Mouse (Mus musculus) left cerebral cortex, adult 9 months (tissue): ENCODE measurements at regions not wholly inside any gene's neighbourhood (a gene's known extent, or its start where the extent isn't known, plus 50 kb on each side); places are given as distances from the start of the nearest gene placed in this dataset.

Experiments
- DNase-seq, 2 experiments: peaks; one replicate each; pipeline ENCODE4 v3.0.0; 2022; ENCODE audit warnings: low spot score in 2 of 2

DNA sequence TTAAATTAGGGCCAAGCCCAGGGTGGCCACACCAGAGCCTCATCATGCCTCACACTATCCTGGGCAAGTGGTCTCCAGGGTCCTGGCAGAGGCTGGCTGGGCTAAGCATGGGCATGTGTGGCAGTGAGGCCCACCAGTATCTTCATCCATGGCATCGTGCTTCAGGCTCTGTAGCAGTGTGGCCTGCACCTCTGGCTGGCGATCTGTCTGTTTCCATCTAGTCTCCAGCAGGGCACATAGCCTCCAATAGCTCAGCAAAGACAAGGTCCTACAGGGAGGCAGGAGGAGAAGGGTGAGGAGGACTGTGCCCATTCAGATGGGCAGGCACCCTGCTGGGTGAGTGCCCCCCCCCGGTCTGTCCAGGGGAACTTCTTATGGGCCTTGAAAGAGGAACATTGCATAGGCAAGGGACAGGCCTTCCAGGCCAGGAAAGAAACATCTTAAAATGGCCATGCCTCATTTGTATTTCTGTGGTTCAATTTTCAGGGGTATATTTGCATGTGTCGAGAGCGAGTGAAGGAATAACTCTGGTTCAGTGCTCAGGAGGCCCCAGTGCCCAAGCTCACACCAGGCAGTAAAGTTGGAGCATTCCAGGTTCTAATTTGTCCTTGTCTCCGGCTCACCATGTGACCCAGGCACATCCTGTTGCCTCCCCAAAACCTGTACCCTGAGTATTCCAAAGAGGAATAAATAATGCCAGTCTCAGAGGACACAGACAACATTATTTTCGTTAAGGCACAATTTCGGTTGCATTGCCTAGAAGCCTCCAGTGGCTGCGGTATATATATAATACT is 60.4 kb upstream of the Ppara start:
- no peak for DNase-seq

DNA sequence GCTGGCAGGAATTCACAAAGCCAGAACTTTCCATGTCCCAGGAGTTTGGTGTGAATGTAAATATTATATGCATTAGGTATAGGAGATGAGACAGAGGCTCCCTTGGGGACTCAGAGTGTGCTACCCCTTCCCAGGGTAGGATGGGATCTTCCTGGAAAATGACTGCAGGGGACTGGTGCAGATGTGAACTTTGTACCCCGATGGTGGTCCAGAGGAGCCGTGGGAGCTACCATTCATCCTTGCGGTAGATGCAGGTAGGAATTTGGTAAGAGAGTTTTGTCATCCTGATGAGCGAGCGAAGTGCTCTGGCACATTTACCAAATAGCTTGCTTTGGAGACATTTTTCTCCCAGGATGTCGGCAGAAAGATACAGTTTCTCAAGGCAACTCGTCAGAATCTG is 59.7 kb upstream of the Ppara start:
- DNase-seq: no peak

- DNase-seq: no peak
Observed at GRCm38 (mm10) chr15:85675736-85676135, 59.0 kb upstream of the Ppara start.

- DNase-seq: no peak
Observed at GRCm38 (mm10) chr15:85676156-85676555, 58.6 kb upstream of the Ppara start.

DNA sequence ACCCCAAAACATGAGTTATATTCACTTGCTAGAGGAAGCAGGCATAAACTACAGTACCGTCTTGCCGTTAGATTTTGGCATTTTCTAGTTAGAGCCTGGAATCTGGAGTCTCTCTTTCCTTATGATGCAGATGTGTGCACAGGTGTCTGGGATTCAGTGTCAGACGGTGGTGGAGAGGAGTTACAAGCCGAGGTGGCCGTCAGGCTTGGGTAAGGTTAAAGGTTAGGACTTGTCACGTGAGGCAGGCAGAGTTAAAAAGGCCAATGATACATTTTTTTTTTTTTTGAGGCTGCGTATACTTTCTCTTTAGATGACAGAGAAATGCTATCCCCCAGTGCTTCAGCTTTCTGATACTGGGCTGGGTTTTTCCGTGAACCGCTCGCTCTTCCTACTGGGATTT is 57.9 kb upstream of the Ppara start:
- DNase-seq: no peak

- no peak for DNase-seq
Observed at GRCm38 (mm10) chr15:85677381-85677780, 57.4 kb upstream of the Ppara start.

DNA sequence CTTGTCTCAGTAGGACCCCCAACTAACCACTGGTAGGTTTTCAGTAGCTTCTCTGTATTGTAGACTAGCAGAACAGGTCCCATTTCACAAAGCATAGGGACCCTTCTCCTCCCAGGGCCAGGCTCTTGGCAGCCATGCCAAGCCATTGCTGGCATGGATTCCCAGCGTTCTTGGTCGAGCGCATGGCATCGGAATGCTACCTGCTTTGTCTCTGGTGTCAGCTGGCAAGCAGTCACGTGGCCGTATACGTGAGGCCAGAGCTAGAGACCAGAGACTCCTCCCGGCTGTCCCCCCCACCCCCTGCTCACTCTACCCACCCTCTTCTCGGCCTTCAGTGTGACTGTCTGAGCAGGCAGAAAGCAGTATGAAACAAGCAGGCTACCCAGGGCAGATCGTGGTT is 56.9 kb upstream of the Ppara start:
- peak in 1 of 2 experiments; percentile 76 for DNase-seq

- no peak for DNase-seq
Observed at GRCm38 (mm10) chr15:85678351-85678895, 56.4 kb upstream of the Ppara start.

- DNase-seq: no peak
Observed at GRCm38 (mm10) chr15:85678981-85679708, 55.6 kb upstream of the Ppara start.

DNA sequence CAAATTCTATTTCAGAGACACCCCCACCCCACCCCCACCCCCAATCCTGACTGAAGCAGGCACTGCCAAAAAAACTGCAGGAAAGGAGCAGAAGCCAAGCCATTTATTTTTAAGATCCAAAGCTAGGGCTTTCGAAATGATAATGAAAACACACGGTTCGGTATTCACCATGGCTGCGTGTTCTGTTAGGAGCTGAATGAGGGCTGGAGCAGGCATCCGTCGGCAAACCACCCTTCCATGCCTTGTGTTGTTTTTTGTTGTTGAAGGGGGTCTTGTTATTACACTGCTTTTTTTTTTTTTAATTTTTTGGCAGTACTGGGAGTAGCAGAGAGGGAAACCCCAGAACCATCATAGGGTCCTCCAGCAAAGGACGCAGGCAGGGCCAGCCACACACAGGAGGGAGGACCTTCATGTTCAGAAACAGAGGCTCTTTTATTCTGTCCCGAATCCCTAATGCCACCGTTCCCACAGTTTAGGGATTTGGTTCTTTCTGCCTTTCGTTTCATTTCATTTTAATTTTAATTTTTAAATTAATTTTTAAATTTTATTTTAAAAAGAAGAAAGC is 54.8 kb upstream of the Ppara start:
- no peak for DNase-seq

- DNase-seq: no peak
Observed at GRCm38 (mm10) chr15:85680460-85681224, 54.1 kb upstream of the Ppara start.

DNA sequence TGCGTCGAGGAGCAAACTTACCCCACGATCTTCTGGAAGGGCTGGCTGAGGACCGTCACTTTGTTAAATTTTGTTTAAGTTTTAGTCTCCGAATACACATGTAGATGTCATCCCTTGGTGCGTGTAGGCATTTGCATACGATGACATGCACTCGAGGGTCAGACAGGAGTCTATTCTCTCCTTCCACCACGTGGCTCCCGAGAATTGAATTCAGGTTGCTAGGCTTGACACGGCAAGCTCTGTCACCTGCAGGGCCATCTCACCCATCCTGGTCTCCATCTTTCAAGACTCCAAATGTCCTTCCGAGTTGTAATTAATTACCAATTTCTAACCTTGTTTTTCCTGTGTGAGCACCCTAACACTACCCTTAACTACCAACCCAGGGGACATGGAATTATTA is 52.7 kb upstream of the Ppara start:
- no peak for DNase-seq

DNA sequence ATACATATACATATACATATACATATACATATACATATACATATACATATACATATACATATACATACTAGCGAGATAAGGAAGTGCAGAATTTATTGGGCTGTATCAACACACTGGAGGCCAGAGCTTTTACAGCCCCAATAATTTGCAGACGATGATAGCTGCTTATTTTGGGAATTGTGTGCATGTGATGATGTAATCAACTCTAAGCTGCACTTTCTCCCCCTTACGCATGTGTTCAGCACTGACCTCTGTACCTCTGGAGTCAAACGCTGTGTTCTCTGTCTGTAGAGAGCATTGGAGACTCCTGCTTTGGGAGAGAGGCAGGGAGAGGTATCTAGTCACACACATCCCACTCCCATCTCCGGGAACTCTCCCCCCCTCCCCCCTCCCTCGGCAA is 52.0 kb upstream of the Ppara start:
- DNase-seq: no peak

GRCm38 (mm10) chr15:85683271-85683670 is 51.5 kb upstream of the Ppara start:
- DNase-seq: no peak

GRCm38 (mm10) chr15:85683716-85684115 is 51.1 kb upstream of the Ppara start:
- no peak for DNase-seq

DNA sequence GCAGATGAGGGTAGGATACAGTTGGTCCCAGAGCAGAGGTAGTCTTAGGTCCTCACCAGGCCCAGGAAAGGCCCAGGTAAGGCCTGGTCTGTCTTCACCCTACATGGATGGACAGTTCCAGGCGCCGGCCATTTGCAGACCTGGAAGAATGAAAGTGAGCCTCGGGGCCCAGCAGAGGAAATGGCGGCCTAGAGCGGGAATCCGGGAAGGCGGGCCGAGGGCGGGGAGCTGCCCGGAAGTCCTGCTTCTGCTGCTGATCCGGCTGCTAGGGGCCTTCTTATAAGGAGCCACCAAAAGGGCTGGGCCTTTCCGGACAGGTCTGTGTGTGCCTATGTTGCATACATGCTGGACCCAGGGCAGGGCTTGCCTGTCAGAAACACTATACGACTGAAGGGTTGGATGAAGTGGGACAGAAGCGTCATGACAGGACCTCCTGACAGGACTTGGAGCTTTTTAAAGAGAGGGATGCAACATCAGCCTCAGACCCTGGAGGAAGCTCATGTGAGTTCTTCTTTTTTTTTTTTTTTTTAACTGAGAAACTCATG is 50.5 kb upstream of the Ppara start:
- no peak for DNase-seq

DNA sequence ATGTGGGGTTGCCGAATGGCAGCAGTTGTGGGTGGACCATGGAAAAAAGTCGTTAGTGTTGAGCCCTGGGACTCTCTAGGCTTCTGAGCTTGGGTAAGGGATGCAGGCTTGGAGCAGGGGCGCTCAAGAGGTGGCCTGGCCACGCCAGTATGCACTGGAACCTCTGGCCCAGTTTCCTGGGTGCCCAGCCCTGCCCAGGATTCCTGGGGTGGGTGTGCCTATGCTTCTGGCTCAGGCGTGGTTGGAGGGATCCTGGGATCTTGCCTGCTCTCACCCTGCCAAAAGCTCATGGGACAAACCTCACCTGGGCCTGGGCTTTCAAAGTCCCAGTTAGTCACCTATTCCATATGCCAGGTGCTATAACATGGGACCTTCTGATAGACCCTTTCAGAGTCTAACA is 49.9 kb upstream of the Ppara start:
- no peak for DNase-seq
